8 mouse cellular contexts compared by ENCODE assay signal in genomic region chr15:8629317-8629831, GRCm38 (mm10).
DNase-seq lines count a peak whose midpoint lies in the region; ATAC-seq lines count a peak whose summit lies in the region.

No protein-coding gene starts in this region.

- peaks cover 21% of the 10 kb centered on the region for H3K4me1 ChIP-seq in forebrain, embryonic 16.5 days (replicated peaks; ENCODE audit: control insufficient read depth, insufficient read depth, low read length)
- H3K4me1 ChIP-seq in liver, embryonic 15.5 days (replicated peaks) = peaks cover 21% of the 10 kb centered on the region
- H3K4me1 ChIP-seq in neural tube, embryonic 13.5 days (replicated peaks) = peaks cover 44% of the 10 kb centered on the region

- H3K9me3 ChIP-seq in forebrain, embryonic 16.5 days (ENCODE audit: control insufficient read depth, low read length) = no peaks in the 10 kb centered on the region
- no peaks in the 10 kb centered on the region for H3K9me3 ChIP-seq in liver, embryonic 15.5 days (replicated peaks)
- H3K9me3 ChIP-seq in neural tube, embryonic 13.5 days = no peaks in the 10 kb centered on the region

- WGBS in forebrain, embryonic 16.5 days = 0% methylated on average over 13 of the region's 13 CpGs
- WGBS in liver, embryonic 15.5 days (ENCODE audit: insufficient replicate concordance) = 4% methylated on average over 13 of the region's 13 CpGs
- WGBS in neural tube, embryonic 13.5 days = 0% methylated on average over 13 of the region's 13 CpGs

- no peaks in the 10 kb centered on the region for H3K36me3 ChIP-seq in forebrain, embryonic 16.5 days (ENCODE audit: control insufficient read depth, insufficient read depth)
- no peaks in the 10 kb centered on the region for H3K36me3 ChIP-seq in liver, embryonic 15.5 days (replicated peaks)
- no peaks in the 10 kb centered on the region for H3K36me3 ChIP-seq in neural tube, embryonic 13.5 days

- H3K4me2 ChIP-seq in forebrain, embryonic 16.5 days (ENCODE audit: low read length) = peak overlapping the region; percentile 88
- peak overlapping the region; percentile 50 for H3K4me2 ChIP-seq in liver, embryonic 15.5 days
- peak overlapping the region; percentile 83 for H3K4me2 ChIP-seq in neural tube, embryonic 13.5 days

- peak; percentile 79 for DNase-seq in ES-CJ7 (ENCODE audit: low read depth, low spot score)
- peak; percentile 72 for DNase-seq in cerebellum, adult 11-12 months
- DNase-seq in heart, postnatal 25 days (ENCODE audit: low spot score) = peak; percentile 35
- DNase-seq in layer of hippocampus, adult 11-12 months (ENCODE audit: low spot score) = peak; percentile 85
- DNase-seq in thymus, postnatal 14 days = peak; percentile 52

- peak overlapping the region; percentile 68 for H3K27ac ChIP-seq in forebrain, embryonic 16.5 days (ENCODE audit: low read length)
- H3K27ac ChIP-seq in liver, embryonic 15.5 days (replicated peaks) = no peak overlapping the region
- H3K27ac ChIP-seq in neural tube, embryonic 13.5 days (replicated peaks) = peak overlapping the region; percentile 70

- no peaks in the 10 kb centered on the region; the same call in 1 of the 2 replicates for H3K27me3 ChIP-seq in forebrain, embryonic 16.5 days (replicated peaks; ENCODE audit: control insufficient read depth, insufficient read depth, low read length)
- H3K27me3 ChIP-seq in liver, embryonic 15.5 days = peaks cover 37% of the 10 kb centered on the region
- H3K27me3 ChIP-seq in neural tube, embryonic 13.5 days = peaks cover 21% of the 10 kb centered on the region

- peak; percentile 93 for ATAC-seq in forebrain, embryonic 16.5 days
- ATAC-seq in liver, embryonic 15.5 days (ENCODE audit: insufficient read depth) = no peak
- peak; percentile 95 for ATAC-seq in neural tube, embryonic 13.5 days (ENCODE audit: low read depth)

- peak overlapping the region; percentile 61 for H3K9ac ChIP-seq in forebrain, embryonic 16.5 days (replicated peaks; ENCODE audit: low read depth, low read length)
- H3K9ac ChIP-seq in liver, embryonic 15.5 days = no peak overlapping the region
- H3K9ac ChIP-seq in neural tube, embryonic 13.5 days = peak overlapping the region; percentile 71

- peak overlapping the region; percentile 47 for H3K4me3 ChIP-seq in forebrain, embryonic 16.5 days (replicated peaks; ENCODE audit: low read length)
- no peak overlapping the region for H3K4me3 ChIP-seq in liver, embryonic 15.5 days (replicated peaks)
- peak overlapping the region; percentile 46 for H3K4me3 ChIP-seq in neural tube, embryonic 13.5 days

- intact Hi-C loops in heart, postnatal 25 days (cut with DNase I) = loop anchor here (1.0 to 5.0 kb wide), 2 partner anchors 33 to 256 kb away; no protein-coding TSS in a partner anchor

Comparison
In these comparisons a context has a peak if more than half of its experiments do, and no peak if none do; other contexts are left out.
1. DNase-seq: peak in every context shown above with its lines; median percentile 85 in layer of hippocampus, adult 11-12 months; 79 in ES-CJ7; 72 in cerebellum, adult 11-12 months; 52 in thymus, postnatal 14 days; 35 in heart, postnatal 25 days.